Mouse (Mus musculus): Measurements from ENCODE around the gene Paqr9.

GRCm38 (mm10) chr9:95588070-95588469, 28.6 kb downstream of the Paqr9 start:
- TF ChIP-seq POLR2A (IDR thresholded peaks at IDR 0.05; ENCODE audit: low read depth, low read length) (no peak), CTCF (conservative IDR thresholded peaks at IDR 0.05; ENCODE audit: insufficient read depth, insufficient read length, low read depth, low read length) (no peak)

Data from kidney, adult 2 months (tissue).